ENCODE assay signal across 22 mouse cellular contexts in genomic region chr11:98582030-98582388, GRCm38 (mm10). TPM values are rescaled to one million over a fixed set of nuclear protein-coding genes. Genes with fewer than 3 reads are reported as not detected.
DNase-seq lines count a peak whose midpoint lies in the region; ATAC-seq lines count a peak whose summit lies in the region.
"Had no signal": no experiment of that assay in that cellular context is flagged by ENCODE, and none has a peak within 500 bp of the region (broad histone marks: within the 10 kb centered on the region; RNA-seq: fewer than 3 reads in every experiment).

No protein-coding gene starts in this region.

- no peak overlapping the region for H3K4me3 ChIP-seq in hindbrain, embryonic 10.5 days
- no peak overlapping the region for H3K4me3 ChIP-seq in hindbrain, embryonic 16.5 days (ENCODE audit: low read length)
- H3K4me3 ChIP-seq in liver, embryonic 12.5 days: peak overlapping the region; percentile 97
- H3K4me3 ChIP-seq: midbrain, embryonic 13.5 days; neural tube, embryonic 12.5 days had no signal

- no peaks in the 10 kb centered on the region for H3K9me3 ChIP-seq in hindbrain, embryonic 10.5 days
- H3K9me3 ChIP-seq in hindbrain, embryonic 16.5 days (ENCODE audit: control insufficient read depth, low read length): no peaks in the 10 kb centered on the region
- H3K9me3 ChIP-seq in liver, embryonic 12.5 days (replicated peaks): no peaks in the 10 kb centered on the region
- H3K9me3 ChIP-seq: midbrain, embryonic 13.5 days; neural tube, embryonic 12.5 days had no signal

- ATAC-seq in hindbrain, embryonic 16.5 days: no peak
- ATAC-seq in liver, embryonic 12.5 days: 0 out of 2 replicates have a peak, but pooled peaks have one; percentile 1
- no peak for ATAC-seq in granulocyte monocyte progenitor cell, adult 5-6 weeks (replicated peaks; ENCODE audit: poor library complexity, severe bottlenecking)
- ATAC-seq: activated CD4-positive, CD25-positive, alpha-beta regulatory T cell, adult 4 months; inflammation-experienced regulatory T-cells, adult 6 months; lung, postnatal 0 days; midbrain, embryonic 13.5 days had no signal

- DNase-seq in hindbrain, embryonic 10.5 days (ENCODE audit: low spot score): no peak
- peak; percentile 63 to 80 for DNase-seq in spleen, postnatal 4 days (ENCODE audit: low spot score in 2 of 2)
- no peak for DNase-seq in spleen, adult 18-20 months
- no peak for DNase-seq in left cerebral cortex, adult 9 months (ENCODE audit: low spot score in 2 of 2)
- DNase-seq in retina, postnatal 1 day: no peak
- DNase-seq: cerebellum, adult 11 months; heart, postnatal 4 days; kidney, postnatal 10 days; layer of hippocampus, adult 9-11 months; thymus, adult 18-20 months had no signal

- H3K9ac ChIP-seq in hindbrain, embryonic 16.5 days (ENCODE audit: low read depth, low read length): no peak overlapping the region
- peak overlapping the region; percentile 95 for H3K9ac ChIP-seq in liver, embryonic 12.5 days
- H3K9ac ChIP-seq: midbrain, embryonic 13.5 days; neural tube, embryonic 12.5 days had no signal

- H3K36me3 ChIP-seq in hindbrain, embryonic 10.5 days: peaks cover 45% of the 10 kb centered on the region
- H3K36me3 ChIP-seq in hindbrain, embryonic 16.5 days (ENCODE audit: control insufficient read depth, insufficient read depth, low read length): peaks cover 12% of the 10 kb centered on the region
- peaks cover 37% of the 10 kb centered on the region for H3K36me3 ChIP-seq in liver, embryonic 12.5 days

- peak overlapping the region; percentile 50; the same call in 1 of the 2 replicates for H3K27ac ChIP-seq in hindbrain, embryonic 10.5 days
- H3K27ac ChIP-seq in hindbrain, embryonic 16.5 days (ENCODE audit: low read depth, low read length): no peak overlapping the region
- peak overlapping the region; percentile 99 for H3K27ac ChIP-seq in liver, embryonic 12.5 days
- H3K27ac ChIP-seq: midbrain, embryonic 13.5 days; neural tube, embryonic 12.5 days had no signal

- no peak overlapping the region for H3K4me2 ChIP-seq in hindbrain, embryonic 16.5 days (ENCODE audit: low read length)
- H3K4me2 ChIP-seq in liver, embryonic 12.5 days: peak overlapping the region; percentile 96
- H3K4me2 ChIP-seq: midbrain, embryonic 13.5 days; neural tube, embryonic 12.5 days had no signal

- 85% methylated on average over 8 of the region's 8 CpGs for WGBS in hindbrain, embryonic 10.5 days
- 84% methylated on average over 8 of the region's 8 CpGs for WGBS in hindbrain, embryonic 16.5 days
- 14% methylated on average over 8 of the region's 8 CpGs for WGBS in liver, embryonic 12.5 days (ENCODE audit: insufficient replicate concordance)

- H3K27me3 ChIP-seq in hindbrain, embryonic 10.5 days (ENCODE audit: insufficient read depth, poor library complexity, severe bottlenecking): no peaks in the 10 kb centered on the region
- no peaks in the 10 kb centered on the region for H3K27me3 ChIP-seq in hindbrain, embryonic 16.5 days (replicated peaks; ENCODE audit: control insufficient read depth, insufficient read depth, low read length)
- no peaks in the 10 kb centered on the region for H3K27me3 ChIP-seq in liver, embryonic 12.5 days (replicated peaks)
- H3K27me3 ChIP-seq: midbrain, embryonic 13.5 days; neural tube, embryonic 12.5 days had no signal

- H3K4me1 ChIP-seq in hindbrain, embryonic 10.5 days (replicated peaks): peaks cover 34% of the 10 kb centered on the region
- peaks cover 19% of the 10 kb centered on the region for H3K4me1 ChIP-seq in hindbrain, embryonic 16.5 days (ENCODE audit: control insufficient read depth, insufficient read depth, low read depth, low read length)
- H3K4me1 ChIP-seq in liver, embryonic 12.5 days: peaks cover 85% of the 10 kb centered on the region

RNA-seq across cellular contexts. Expression of gene Ormdl3, which starts 5.2 kb away (rescaled TPM):
- 59.4 and 66.2 TPM in 2 replicates for polyA plus RNA-seq in hindbrain, embryonic 10.5 days (2016; fragmentation: Nextera tagmentation; extraction: Ambion mirVana)
- polyA plus RNA-seq in hindbrain, embryonic 16.5 days (2015; fragmentation: Nextera tagmentation; extraction: Ambion mirVana): 117 and 124 TPM in 2 replicates
- polyA plus RNA-seq in liver, embryonic 12.5 days (2016; fragmentation: Nextera tagmentation; extraction: Ambion mirVana): 44.2 and 44.3 TPM in 2 replicates
- total RNA-seq in granulocyte monocyte progenitor cell, adult 5-6 weeks (2014; fragmentation: Nextera tagmentation): 5.9 and 7.3 TPM in 2 replicates
- total RNA-seq in granulocyte monocyte progenitor cell, adult 5-6 weeks (2017): 7.7 and 8.6 TPM in 2 replicates

RNA-seq across cellular contexts. Expression of gene Lrrc3c, which starts 16.1 kb away (rescaled TPM):
- not detected in 2 replicates for polyA plus RNA-seq in hindbrain, embryonic 10.5 days (2016; fragmentation: Nextera tagmentation; extraction: Ambion mirVana)
- not detected in 2 replicates for polyA plus RNA-seq in hindbrain, embryonic 16.5 days (2015; fragmentation: Nextera tagmentation; extraction: Ambion mirVana)
- not detected in 2 replicates for polyA plus RNA-seq in liver, embryonic 12.5 days (2016; fragmentation: Nextera tagmentation; extraction: Ambion mirVana)
- total RNA-seq in granulocyte monocyte progenitor cell, adult 5-6 weeks (2014; fragmentation: Nextera tagmentation): not detected in 2 replicates
- not detected in 2 replicates for total RNA-seq in granulocyte monocyte progenitor cell, adult 5-6 weeks (2017)
- total RNA-seq: adrenal gland, postnatal 4 days; heart, postnatal 4 days; left cerebral cortex, postnatal 36 days had no signal
- polyA plus RNA-seq: activated CD4-positive, CD25-positive, alpha-beta regulatory T cell, adult 4 months; frontal cortex, adult 2 months; gonadal fat pad, adult 2 months; inflammation-experienced regulatory T-cells, adult 6 months; lung, postnatal 0 days; midbrain, embryonic 13.5 days; neural tube, embryonic 12.5 days had no signal

RNA-seq across cellular contexts. Expression of gene Zpbp2, which starts 31.1 kb away (rescaled TPM):
- 0.14 and 0.37 TPM in 2 replicates for polyA plus RNA-seq in hindbrain, embryonic 10.5 days (2016; fragmentation: Nextera tagmentation; extraction: Ambion mirVana)
- 0.11 and 0.15 TPM in 2 replicates for polyA plus RNA-seq in hindbrain, embryonic 16.5 days (2015; fragmentation: Nextera tagmentation; extraction: Ambion mirVana)
- 0.46 and 0.55 TPM in 2 replicates for polyA plus RNA-seq in liver, embryonic 12.5 days (2016; fragmentation: Nextera tagmentation; extraction: Ambion mirVana)
- 1.6 TPM in 1 of 2 replicates, not detected in the other for total RNA-seq in granulocyte monocyte progenitor cell, adult 5-6 weeks (2014; fragmentation: Nextera tagmentation)
- not detected in 2 replicates for total RNA-seq in granulocyte monocyte progenitor cell, adult 5-6 weeks (2017)
- polyA plus RNA-seq: neural tube, embryonic 12.5 days had no signal

RNA-seq across cellular contexts. Expression of gene Ikzf3, which starts 36.2 kb away (rescaled TPM):
- 0.07 and 0.11 TPM in 2 replicates for polyA plus RNA-seq in hindbrain, embryonic 10.5 days (2016; fragmentation: Nextera tagmentation; extraction: Ambion mirVana)
- polyA plus RNA-seq in hindbrain, embryonic 16.5 days (2015; fragmentation: Nextera tagmentation; extraction: Ambion mirVana): 0.35 and 0.45 TPM in 2 replicates
- polyA plus RNA-seq in liver, embryonic 12.5 days (2016; fragmentation: Nextera tagmentation; extraction: Ambion mirVana): 0.07 and 0.12 TPM in 2 replicates
- 0.15 TPM in 1 of 2 replicates, not detected in the other for total RNA-seq in granulocyte monocyte progenitor cell, adult 5-6 weeks (2014; fragmentation: Nextera tagmentation)
- total RNA-seq in granulocyte monocyte progenitor cell, adult 5-6 weeks (2017): not detected in 2 replicates
- total RNA-seq: left cerebral cortex, postnatal 36 days had no signal

RNA-seq across cellular contexts. Expression of gene Gm12355, which starts 43.5 kb away (rescaled TPM):
- 1.3 and 1.4 TPM in 2 replicates for polyA plus RNA-seq in hindbrain, embryonic 10.5 days (2016; fragmentation: Nextera tagmentation; extraction: Ambion mirVana)
- polyA plus RNA-seq in hindbrain, embryonic 16.5 days (2015; fragmentation: Nextera tagmentation; extraction: Ambion mirVana): 0.41 and 1.3 TPM in 2 replicates
- 0.87 and 0.96 TPM in 2 replicates for polyA plus RNA-seq in liver, embryonic 12.5 days (2016; fragmentation: Nextera tagmentation; extraction: Ambion mirVana)
- 1.6 and 1.8 TPM in 2 replicates for total RNA-seq in granulocyte monocyte progenitor cell, adult 5-6 weeks (2014; fragmentation: Nextera tagmentation)
- 4.8 and 9.5 TPM in 2 replicates for total RNA-seq in granulocyte monocyte progenitor cell, adult 5-6 weeks (2017)
- polyA plus RNA-seq: gonadal fat pad, adult 2 months had no signal

Comparison
In these comparisons a context has a peak if more than half of its experiments do, and no peak if none do; other contexts are left out.
1. DNase-seq: peak in spleen, postnatal 4 days (2 of 2); none in hindbrain, embryonic 10.5 days (single experiment), spleen, adult 18-20 months (0 of 2), left cerebral cortex, adult 9 months (0 of 2) and retina, postnatal 1 day (single experiment).